Mouse (Mus musculus): ENCODE results near the gene Gm44805. TPM values are rescaled to one million over a fixed set of nuclear protein-coding genes. Genes with fewer than 3 reads are reported as not detected.

Gm44805 gene
- total RNA-seq, 2 experiments from 2014 or later, result not detected

- DNase-seq, result no peak
- Histone ChIP-seq H3K27ac (no peak overlapping the region), H3K4me3 (no peak overlapping the region)
- no peak for TF ChIP-seq CTCF (IDR thresholded peaks at IDR 0.05)
- intact Hi-C loops (cut with DNase I), result no loop called here
Measured at GRCm38 (mm10) chr7:19632275-19632674, 48.9 kb downstream of the Gm44805 start.

GRCm38 (mm10) chr7:19629361-19629734 lies 51.9 kb downstream of the Gm44805 start, which contains the start of gene Relb:
TSS of gene Relb (minus strand) at chr7:19629438.
- no peak for TF ChIP-seq CTCF (IDR thresholded peaks at IDR 0.05)
- Histone ChIP-seq H3K27ac (peak within 1 kb of the TSS; percentile 97), H3K4me3 (peak within 1 kb of the TSS; percentile 98)
- peak; percentile 95 for DNase-seq
- intact Hi-C loops (cut with DNase I), result no loop called here

- intact Hi-C loops (cut with DNase I), result no loop called here
- TF ChIP-seq CTCF (IDR thresholded peaks at IDR 0.05), result no peak
- peak; percentile 96 for DNase-seq
- peak overlapping the region; percentile 98 for H3K4me3 ChIP-seq
- H3K27ac ChIP-seq, result peak overlapping the region; percentile 97
Measured at GRCm38 (mm10) chr7:19628536-19629360, 52.5 kb downstream of the Gm44805 start.

- Histone ChIP-seq H3K4me3 (peak overlapping the region; percentile 98), H3K27ac (peak overlapping the region; percentile 97)
- intact Hi-C loops (cut with DNase I), result no loop called here
- no peak for TF ChIP-seq CTCF (IDR thresholded peaks at IDR 0.05)
- no peak for DNase-seq
Measured at GRCm38 (mm10) chr7:19628192-19628535, 53.1 kb downstream of the Gm44805 start.

- intact Hi-C loops (cut with DNase I), result no loop called here
- no peak for DNase-seq
- TF ChIP-seq CTCF (IDR thresholded peaks at IDR 0.05), result no peak
- Histone ChIP-seq H3K27ac (peak overlapping the region; percentile 97), H3K4me3 (peak overlapping the region; percentile 98)
Measured at GRCm38 (mm10) chr7:19627721-19628120, 53.5 kb downstream of the Gm44805 start.

- intact Hi-C loops (cut with DNase I), result no loop called here
- no peak overlapping the region for H3K4me3 ChIP-seq
- no peak for DNase-seq
- H3K27ac ChIP-seq, result no peak overlapping the region
- TF ChIP-seq CTCF (IDR thresholded peaks at IDR 0.05), result no peak
Measured at GRCm38 (mm10) chr7:19623433-19623832, 57.8 kb downstream of the Gm44805 start.

GRCm38 (mm10) chr7:19622241-19622640 lies 59.0 kb downstream of the Gm44805 start:
- no peak for DNase-seq
- TF ChIP-seq CTCF (IDR thresholded peaks at IDR 0.05), result no peak
- Histone ChIP-seq H3K4me3 (no peak overlapping the region), H3K27ac (no peak overlapping the region)
- intact Hi-C loops (cut with DNase I), result no loop called here

Other genes starting within 250 kb of the Gm44805 start
- 10 to 100 TPM; 17.1 to 17.9 TPM for gene Mark4, start 222.6 kb downstream of the Gm44805 start, total RNA-seq (2021)
- gene Exoc3l2, start 218.1 kb downstream of the Gm44805 start, total RNA-seq (2021), result under 1 TPM; 0.41 to 0.73 TPM
- gene Bloc1s3, start 173.1 kb downstream of the Gm44805 start, total RNA-seq (2021), result 1 to 10 TPM; 1.7 to 2.1 TPM
- 1 to 10 TPM; 6.2 to 9.9 TPM for gene Trappc6a, start 173.0 kb downstream of the Gm44805 start, total RNA-seq (2021)
- gene Nkpd1, start 163.6 kb downstream of the Gm44805 start, total RNA-seq (2021), result not detected
- 10 to 100 TPM; 48.4 to 49.1 TPM for gene Ppp1r37, start 118.3 kb downstream of the Gm44805 start, total RNA-seq (2021)
- gene Zfp296, start 104.1 kb downstream of the Gm44805 start, total RNA-seq (2021), result under 1 TPM; 0.45 to 0.51 TPM
- 10 to 100 TPM; 73.4 to 74.2 TPM for gene Gemin7, start 103.8 kb downstream of the Gm44805 start, total RNA-seq (2021)
- 10 to 100 TPM; 13.7 to 15.1 TPM for gene Clasrp, start 76.9 kb downstream of the Gm44805 start, total RNA-seq (2021)
- 1 to 10 TPM; 5.1 to 7.9 TPM for gene Relb, start 52.0 kb downstream of the Gm44805 start, total RNA-seq (2021)
- gene Clptm1, start 16.4 kb downstream of the Gm44805 start, total RNA-seq (2021), result 10 to 100 TPM; 46.6 TPM
- not detected for gene Apoc2, start 3.5 kb downstream of the Gm44805 start, total RNA-seq (2021)
- gene Apoc4, start 56 bp upstream of the Gm44805 start, total RNA-seq (2021), result not detected
- 1 to 10 TPM in 1 of 2 experiments, under 1 TPM in 1; 0.64 to 1.1 TPM for gene Apoc1, start 11.2 kb upstream of the Gm44805 start, total RNA-seq (2021)
- gene Apoe, start 17.8 kb upstream of the Gm44805 start, total RNA-seq (2021), result 10 to 100 TPM; 38.0 to 61.8 TPM
- 10 to 100 TPM; 41.0 to 52.4 TPM for gene Tomm40, start 34.0 kb upstream of the Gm44805 start, total RNA-seq (2021)
- gene Nectin2, start 69.1 kb upstream of the Gm44805 start, total RNA-seq (2021), result 1 to 10 TPM; 1.4 to 1.5 TPM
- gene Bcam, start 89.6 kb upstream of the Gm44805 start, total RNA-seq (2021), result 10 to 100 TPM; 21.9 to 26.7 TPM
- gene Cblc, start 115.4 kb upstream of the Gm44805 start, total RNA-seq (2021), result not detected
- 1 to 10 TPM; 1.3 to 1.5 TPM for gene Bcl3, start 141.3 kb upstream of the Gm44805 start, total RNA-seq (2021)
- not detected for gene Gm19345, start 170.6 kb upstream of the Gm44805 start, total RNA-seq (2021)
- not detected for gene Ceacam16, start 179.9 kb upstream of the Gm44805 start, total RNA-seq (2021)
- not detected for gene Ceacam19, start 206.5 kb upstream of the Gm44805 start, total RNA-seq (2021)
- gene Pvr, start 239.7 kb upstream of the Gm44805 start, total RNA-seq (2021), result 1 to 10 TPM; 5.9 to 6.3 TPM